Mouse (Mus musculus) left cerebral cortex, adult 6 months (tissue): Measurements from ENCODE around the gene Gm6880. TPM values are rescaled to one million over a fixed set of nuclear protein-coding genes. Genes with fewer than 3 reads are reported as not detected.

Source experiments
- long read RNA-seq, 2 experiments: library from polyadenylated mRNA; unstranded; transcript quantifications; one replicate each; pipeline ENCODE4 v2.0.0; 2019 to 2020
- polyA plus RNA-seq: library from polyadenylated mRNA; unstranded; fragments of <200 nt; fragmentation: Nextera tagmentation; gene quantifications from 2 replicates; pipeline ENCODE4 v1.2.3, GENCODE M21; 2021

Gene Gm6880
- polyA plus RNA-seq: not detected in 2 replicates
- long read RNA-seq, experiment 1: 0 reads
- long read RNA-seq, experiment 2: 0 reads

DNA sequence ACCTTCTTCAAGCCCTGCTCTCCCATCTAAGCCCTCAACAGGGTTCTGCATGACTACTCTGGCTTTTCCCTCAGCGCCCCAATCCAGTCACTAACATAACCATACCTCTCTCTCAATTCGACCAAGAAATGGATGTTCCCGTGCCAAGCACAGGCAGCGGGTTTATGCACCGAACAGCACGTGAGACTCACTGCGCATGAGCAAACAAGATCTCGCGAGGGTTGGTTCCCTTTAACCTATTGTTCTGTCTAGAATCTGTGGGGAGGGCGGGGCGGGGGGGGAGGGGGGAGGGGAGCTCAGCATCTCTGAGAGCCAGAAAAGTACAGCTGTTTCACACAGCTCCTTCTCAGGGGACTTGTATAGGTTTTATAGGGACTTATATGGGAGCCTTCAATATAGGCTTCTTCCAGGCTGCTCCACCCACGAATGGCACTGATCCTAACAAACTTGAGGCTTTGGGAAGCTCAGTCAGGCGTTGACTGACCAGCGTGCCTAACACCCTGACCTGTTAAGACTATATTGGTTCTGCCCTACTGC, at the start of gene Gm6880:
Gene Gm6880, minus strand, starts transcription at position 51 of the 537 bp plus-strand sequence.

Other genes with a start within 250 kb of the Gm6880 start
- gene Flna, start 231.6 kb downstream of the Gm6880 start, polyA plus RNA-seq: 3.0 and 3.1 TPM in 2 replicates
- 8.0 and 8.3 TPM in 2 replicates for gene Emd, start 226.7 kb downstream of the Gm6880 start, polyA plus RNA-seq
- 1,226 and 1,360 TPM in 2 replicates for gene Rpl10, start 210.6 kb downstream of the Gm6880 start, polyA plus RNA-seq
- gene Taz, start 199.5 kb downstream of the Gm6880 start, polyA plus RNA-seq: 32.5 and 43.3 TPM in 2 replicates
- 2.0 and 2.9 TPM in 2 replicates for gene Dnase1l1, start 199.1 kb downstream of the Gm6880 start, polyA plus RNA-seq
- 121 and 138 TPM in 2 replicates for gene Atp6ap1, start 184.3 kb downstream of the Gm6880 start, polyA plus RNA-seq
- 172 and 250 TPM in 2 replicates for gene Gdi1, start 176.4 kb downstream of the Gm6880 start, polyA plus RNA-seq
- gene Fam50a, start 168.4 kb downstream of the Gm6880 start, polyA plus RNA-seq: 26.7 and 27.5 TPM in 2 replicates
- gene Plxna3, start 152.3 kb downstream of the Gm6880 start, polyA plus RNA-seq: 1.5 and 1.6 TPM in 2 replicates
- 47.9 and 50.4 TPM in 2 replicates for gene Lage3, start 127.8 kb downstream of the Gm6880 start, polyA plus RNA-seq
- 110 and 116 TPM in 2 replicates for gene Ubl4a, start 108.2 kb downstream of the Gm6880 start, polyA plus RNA-seq
- gene Slc10a3, start 108.0 kb downstream of the Gm6880 start, polyA plus RNA-seq: 3.3 and 3.8 TPM in 2 replicates
- gene Fam3a, start 88.1 kb downstream of the Gm6880 start, polyA plus RNA-seq: 17.4 and 21.2 TPM in 2 replicates
- gene Ikbkg, start 88.1 kb downstream of the Gm6880 start, polyA plus RNA-seq: 7.3 and 10.4 TPM in 2 replicates
- gene G6pdx, start 52.2 kb downstream of the Gm6880 start, polyA plus RNA-seq: 17.4 and 18.3 TPM in 2 replicates
- gene Olfr1326-ps1, start 93.5 kb upstream of the Gm6880 start, polyA plus RNA-seq: not detected in 2 replicates
- not detected in 2 replicates for gene Olfr1325, start 111.3 kb upstream of the Gm6880 start, polyA plus RNA-seq
- gene Gm5640, start 164.2 kb upstream of the Gm6880 start, polyA plus RNA-seq: 0.04 TPM in 1 of 2 replicates, not detected in the other